Mouse (Mus musculus) central nervous system, embryonic 11.5 days (tissue): ENCODE data around the gene Id2. TPM values are rescaled to one million over a fixed set of nuclear protein-coding genes. Genes with fewer than 3 reads are reported as not detected.

Experiments
- polyA plus RNA-seq: library from polyadenylated mRNA; depleted of rRNA; stranded (reverse); fragments of >200 nt; gene quantifications from 2 replicates; pipeline ENCODE4 v1.2.3, GENCODE M21; 2012; rRNA removed

Gene Id2
- 153 and 199 TPM in 2 replicates for polyA plus RNA-seq

GRCm38 (mm10) chr12:25097052-25097209 lies at the start of gene Id2:
Gene Id2, minus strand, starts transcription at chr12:25097140.

Other genes with a start within 250 kb of the Id2 start
- 61.4 and 84.1 TPM in 2 replicates for gene Kidins220, start 122.2 kb downstream of the Id2 start, polyA plus RNA-seq